Mouse (Mus musculus) neural tube, embryonic 12.5 days (tissue): ENCODE measurements around the gene Adgrl2. TPM values are rescaled to one million over a fixed set of nuclear protein-coding genes. Genes with fewer than 3 reads are reported as not detected.

Experiments used
- ATAC-seq: fragments of 200-750 bp; cut with Nextera tagmentation; 2 replicates; pipeline ENCODE4 v1.8.0; 2017; ENCODE audit warnings: low read depth, mild to moderate bottlenecking, moderate TSS enrichment, moderate library complexity; ENCODE audit not compliant: low FRiP score
- H3K27ac ChIP-seq: fragments of 300-500 bp; sonication (generic); 2 replicates; pipeline ENCODE4 v1.5.1; 2016
- H3K27me3 ChIP-seq: fragments of 300-500 bp; sonication (generic); replicated peaks from 2 replicates; pipeline ENCODE4 v1.6.1; 2016; ENCODE audit warnings: mild to moderate bottlenecking
- H3K36me3 ChIP-seq: fragments of 300-500 bp; sonication (generic); 2 replicates; pipeline ENCODE4 v1.6.1; 2016; ENCODE audit warnings: mild to moderate bottlenecking
- H3K4me1 ChIP-seq: fragments of 300-500 bp; sonication (generic); 2 replicates; pipeline ENCODE4 v1.6.1; 2016
- H3K4me2 ChIP-seq: fragments of 300-500 bp; sonication (generic); replicated peaks from 2 replicates; pipeline ENCODE4 v1.6.1; 2016; ENCODE audit warnings: mild to moderate bottlenecking
- H3K4me3 ChIP-seq: fragments of 300-500 bp; sonication (generic); 2 replicates; pipeline ENCODE4 v1.5.1; 2016
- H3K9ac ChIP-seq: fragments of 300-500 bp; sonication (generic); 2 replicates; pipeline ENCODE4 v1.6.1; 2016; ENCODE audit warnings: mild to moderate bottlenecking
- H3K9me3 ChIP-seq: fragments of 300-500 bp; sonication (generic); 2 replicates; pipeline ENCODE4 v1.6.1; 2016; ENCODE audit warnings: mild to moderate bottlenecking
- WGBS: fragments of 180-500 bp; shearing (Covaris S2); methylation state at CpG from one replicate; pipeline ENCODE4 v1.1.7; 2016; 5-methylcytosine and 5-hydroxymethylcytosine counted together
- polyA plus RNA-seq: library from polyadenylated mRNA; unstranded; fragments of >200 nt; fragmentation: Nextera tagmentation; extraction: Ambion mirVana; gene quantifications from 2 replicates; pipeline ENCODE4 v1.2.1, GENCODE M21; 2016

Gene Adgrl2
- polyA plus RNA-seq, 1 experiment from 2014 or later, result 102 TPM

DNA sequence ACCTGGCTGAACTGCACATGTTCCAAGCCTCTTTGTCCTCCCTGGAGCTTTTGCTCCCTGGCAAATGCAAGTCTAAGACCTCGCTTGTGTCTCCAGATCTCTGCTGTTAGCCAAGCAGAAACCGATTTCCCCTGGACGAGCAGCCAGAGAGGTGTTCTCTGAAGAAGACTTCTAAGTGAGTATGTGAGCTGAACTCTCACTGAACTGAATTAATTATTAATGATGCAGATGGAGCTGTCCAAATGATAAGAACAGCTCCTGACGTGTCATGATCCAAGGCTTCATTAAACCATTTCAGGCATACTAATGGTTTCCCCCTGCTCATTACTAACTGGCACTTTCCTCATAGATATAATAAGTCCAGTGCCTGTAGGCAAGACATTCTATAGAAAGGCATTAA is 158.4 kb downstream of the Adgrl2 start:
- Histone ChIP-seq H3K4me2 (no peak overlapping the region), H3K36me3 (peaks cover 35% of the 10 kb centered on the region), H3K9ac (no peak overlapping the region), H3K9me3 (no peaks in the 10 kb centered on the region), H3K4me3 (no peak overlapping the region), H3K27me3 (no peaks in the 10 kb centered on the region), H3K27ac (no peak overlapping the region), H3K4me1 (no peaks in the 10 kb centered on the region)
- 80% methylated on average over 4 of the region's 4 CpGs for WGBS
- no peak for ATAC-seq

DNA sequence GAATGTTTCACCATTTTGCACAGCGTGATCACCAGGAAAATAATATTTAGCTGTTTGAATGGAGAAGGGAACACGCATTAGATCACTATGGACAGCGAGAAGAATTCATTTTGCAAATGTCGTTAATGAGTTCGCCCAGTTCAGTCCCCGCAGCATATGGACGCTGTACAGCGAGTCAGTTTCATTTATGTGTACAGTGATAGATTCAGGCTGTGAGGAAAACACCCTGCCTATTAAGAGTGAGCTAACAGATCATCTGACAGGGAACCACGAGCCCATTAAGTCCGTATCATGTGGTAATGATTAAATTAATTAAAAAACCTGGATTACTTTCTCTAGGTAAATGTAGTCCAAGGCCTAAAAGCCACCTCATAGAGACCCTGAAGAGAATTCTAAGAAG is 161.8 kb downstream of the Adgrl2 start:
- Histone ChIP-seq H3K9me3 (no peaks in the 10 kb centered on the region), H3K4me3 (no peak overlapping the region), H3K4me1 (no peaks in the 10 kb centered on the region), H3K27me3 (no peaks in the 10 kb centered on the region), H3K4me2 (no peak overlapping the region), H3K9ac (no peak overlapping the region), H3K27ac (no peak overlapping the region), H3K36me3 (peaks cover 33% of the 10 kb centered on the region)
- no peak for ATAC-seq
- 85% methylated on average over 10 of the region's 10 CpGs for WGBS

DNA sequence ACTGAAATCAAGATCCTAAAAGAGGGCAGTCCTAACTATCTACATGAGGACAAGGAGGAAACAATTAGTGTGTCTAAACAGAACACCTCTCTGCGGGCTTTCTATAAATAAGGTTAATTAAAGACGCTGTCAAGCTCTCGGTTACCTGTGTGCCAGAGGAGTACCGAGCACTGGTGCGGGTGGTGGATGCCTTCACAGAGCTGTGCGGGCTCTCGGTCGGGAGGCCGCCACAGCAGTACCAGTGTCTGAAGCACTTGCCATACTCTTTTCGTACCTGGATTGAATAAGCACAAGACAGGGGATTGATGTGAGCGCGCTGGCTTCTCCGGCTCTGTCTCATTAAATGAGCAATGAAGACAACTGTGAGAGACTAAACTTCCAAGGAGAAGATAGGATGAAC is 166.8 kb downstream of the Adgrl2 start:
- no peak overlapping the region for H3K4me2 ChIP-seq

GRCm38 (mm10) chr3:148821632-148822031 is 168.7 kb downstream of the Adgrl2 start:
- Histone ChIP-seq H3K36me3 (peaks cover 78% of the 10 kb centered on the region), H3K27me3 (no peaks in the 10 kb centered on the region), H3K9me3 (no peaks in the 10 kb centered on the region), H3K27ac (no peak overlapping the region), H3K9ac (no peak overlapping the region), H3K4me2 (no peak overlapping the region), H3K4me1 (no peaks in the 10 kb centered on the region), H3K4me3 (no peak overlapping the region)
- 73% methylated on average over 6 of the region's 6 CpGs for WGBS
- no peak for ATAC-seq

More for the DNA sequence above, 166.8 kb downstream of the Adgrl2 start:
- Histone ChIP-seq H3K27me3 (no peaks in the 10 kb centered on the region), H3K27ac (no peak overlapping the region), H3K4me1 (no peaks in the 10 kb centered on the region), H3K4me3 (no peak overlapping the region), H3K9ac (no peak overlapping the region), H3K36me3 (peaks cover 64% of the 10 kb centered on the region), H3K9me3 (no peaks in the 10 kb centered on the region)
- ATAC-seq, result no peak
- 93% methylated on average over 13 of the region's 13 CpGs for WGBS

GRCm38 (mm10) chr3:148819323-148820046 is 170.9 kb downstream of the Adgrl2 start:
- Histone ChIP-seq H3K27me3 (no peaks in the 10 kb centered on the region), H3K4me3 (no peak overlapping the region), H3K9me3 (no peaks in the 10 kb centered on the region), H3K27ac (no peak overlapping the region), H3K36me3 (peaks cover 69% of the 10 kb centered on the region), H3K4me2 (no peak overlapping the region), H3K9ac (no peak overlapping the region), H3K4me1 (no peaks in the 10 kb centered on the region)
- WGBS, result 90% methylated on average over 33 of the region's 33 CpGs
- no peak for ATAC-seq

- no peaks in the 10 kb centered on the region for H3K27me3 ChIP-seq
- no peak overlapping the region for H3K9ac ChIP-seq
- peaks cover 59% of the 10 kb centered on the region for H3K36me3 ChIP-seq
- H3K4me3 ChIP-seq, result no peak overlapping the region
- 89% methylated on average over 6 of the region's 6 CpGs for WGBS
- no peak overlapping the region for H3K27ac ChIP-seq
- H3K4me2 ChIP-seq, result no peak overlapping the region
- ATAC-seq, result no peak
- H3K4me1 ChIP-seq, result no peaks in the 10 kb centered on the region
- no peaks in the 10 kb centered on the region for H3K9me3 ChIP-seq
Observed at GRCm38 (mm10) chr3:148818414-148819105, 171.8 kb downstream of the Adgrl2 start.

DNA sequence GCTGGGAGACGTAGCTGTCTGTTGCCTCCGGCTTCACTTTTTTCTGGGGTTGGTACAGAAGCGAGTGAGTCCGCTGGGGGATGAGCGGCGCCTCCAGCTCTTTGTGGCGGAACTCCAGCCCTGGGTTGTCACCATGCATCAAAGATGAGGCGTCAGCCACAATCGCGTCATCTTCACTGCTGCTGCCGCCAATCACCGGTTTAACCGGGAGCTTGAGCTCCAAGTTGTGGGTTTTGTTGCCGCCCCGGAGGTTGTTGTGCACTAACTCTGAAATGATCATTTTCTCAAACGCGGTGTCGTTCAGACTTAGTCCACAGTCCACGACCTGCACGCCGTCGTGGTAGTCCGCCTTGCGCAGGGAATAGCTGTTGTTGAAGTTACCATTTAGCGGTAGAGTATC is 172.9 kb downstream of the Adgrl2 start:
- no peak for ATAC-seq
- Histone ChIP-seq H3K27ac (no peak overlapping the region), H3K9ac (no peak overlapping the region), H3K4me1 (no peaks in the 10 kb centered on the region), H3K4me2 (no peak overlapping the region), H3K4me3 (no peak overlapping the region), H3K36me3 (peaks cover 49% of the 10 kb centered on the region), H3K9me3 (no peaks in the 10 kb centered on the region), H3K27me3 (no peaks in the 10 kb centered on the region)
- WGBS, result 96% methylated on average over 25 of the region's 25 CpGs

GRCm38 (mm10) chr3:148813121-148813520 is 177.2 kb downstream of the Adgrl2 start:
- H3K27me3 ChIP-seq, result no peaks in the 10 kb centered on the region
- H3K27ac ChIP-seq, result no peak overlapping the region
- no peak overlapping the region for H3K4me3 ChIP-seq
- no peaks in the 10 kb centered on the region for H3K9me3 ChIP-seq
- H3K36me3 ChIP-seq, result peaks cover 23% of the 10 kb centered on the region
- H3K4me1 ChIP-seq, result no peaks in the 10 kb centered on the region
- no peak overlapping the region for H3K9ac ChIP-seq
- WGBS, result 66% methylated on average over 6 of the region's 6 CpGs
- ATAC-seq, result no peak
- no peak overlapping the region for H3K4me2 ChIP-seq

GRCm38 (mm10) chr3:148812059-148812458 is 178.3 kb downstream of the Adgrl2 start:
- no peak for ATAC-seq

DNA sequence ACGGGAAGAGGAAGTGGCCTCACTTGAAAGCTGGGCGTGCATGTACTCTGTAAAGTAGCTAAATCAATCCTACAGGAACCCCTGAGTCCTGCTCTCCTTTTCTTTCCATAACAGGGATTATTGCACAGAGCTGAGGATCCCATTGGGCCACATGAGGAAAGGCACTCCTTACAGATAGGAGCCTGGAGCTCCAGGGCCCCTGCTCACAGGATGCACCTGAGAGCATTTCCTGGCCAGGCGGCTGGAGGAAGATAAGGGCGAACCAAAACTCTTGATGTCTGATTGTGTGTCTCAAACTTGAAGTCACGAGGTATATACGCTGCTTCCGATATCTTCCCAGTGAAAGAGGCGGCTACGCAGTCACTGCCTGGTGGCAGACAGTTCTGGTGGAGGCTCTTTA is 183.4 kb downstream of the Adgrl2 start:
- H3K9ac ChIP-seq, result no peak overlapping the region
- no peak overlapping the region for H3K4me3 ChIP-seq
- H3K9me3 ChIP-seq, result no peaks in the 10 kb centered on the region
- WGBS, result 94% methylated on average over 9 of the region's 9 CpGs
- no peaks in the 10 kb centered on the region for H3K36me3 ChIP-seq
- H3K27ac ChIP-seq, result no peak overlapping the region
- no peaks in the 10 kb centered on the region for H3K4me1 ChIP-seq
- ATAC-seq, result no peak
- H3K27me3 ChIP-seq, result no peaks in the 10 kb centered on the region
- H3K4me2 ChIP-seq, result no peak overlapping the region

More at GRCm38 (mm10) chr3:148812059-148812458, 178.3 kb downstream of the Adgrl2 start:
- WGBS, result 40% methylated on average over 1 of the region's 1 CpGs
- no peak overlapping the region for H3K9ac ChIP-seq
- no peak overlapping the region for H3K27ac ChIP-seq
- no peaks in the 10 kb centered on the region for H3K4me1 ChIP-seq
- H3K36me3 ChIP-seq, result peaks cover 14% of the 10 kb centered on the region
- H3K4me2 ChIP-seq, result no peak overlapping the region
- H3K9me3 ChIP-seq, result no peaks in the 10 kb centered on the region
- H3K4me3 ChIP-seq, result no peak overlapping the region
- no peaks in the 10 kb centered on the region for H3K27me3 ChIP-seq

DNA sequence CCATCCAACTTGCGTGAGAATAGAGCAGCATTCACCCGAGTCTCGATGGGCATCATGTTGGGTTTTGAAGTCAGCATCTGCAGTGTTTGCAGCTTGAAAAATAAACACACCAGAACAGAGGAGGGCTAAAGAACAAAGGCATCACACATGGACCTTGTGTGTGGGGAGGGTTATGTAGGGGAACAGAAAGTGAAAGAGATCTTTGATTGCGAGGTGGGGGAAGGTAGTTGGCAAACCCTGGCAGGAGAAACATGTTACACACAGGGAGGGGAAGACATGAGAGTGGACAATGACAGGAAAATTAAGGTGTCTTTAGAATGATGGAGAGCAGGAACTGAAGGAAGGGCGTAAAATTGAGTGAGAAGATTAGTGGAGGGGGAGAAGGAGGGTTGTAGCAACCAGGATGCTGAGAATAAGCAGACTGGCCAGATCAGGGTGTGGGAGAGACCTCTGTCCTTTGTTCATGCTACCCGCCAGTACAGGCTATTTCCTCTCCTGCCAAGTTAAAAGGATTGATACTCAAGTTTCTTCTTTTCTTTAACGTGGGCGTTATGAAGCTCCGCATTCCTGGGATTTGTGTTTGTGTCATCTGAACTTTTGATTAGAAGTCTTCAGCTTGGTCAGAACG is 197.0 kb downstream of the Adgrl2 start:
- H3K9me3 ChIP-seq, result no peaks in the 10 kb centered on the region
- H3K4me2 ChIP-seq, result no peak overlapping the region
- no peaks in the 10 kb centered on the region for H3K27me3 ChIP-seq
- no peaks in the 10 kb centered on the region for H3K36me3 ChIP-seq
- H3K4me1 ChIP-seq, result no peaks in the 10 kb centered on the region
- ATAC-seq, result no peak
- 76% methylated on average over 10 of the region's 10 CpGs for WGBS
- no peak overlapping the region for H3K4me3 ChIP-seq
- no peak overlapping the region for H3K27ac ChIP-seq
- no peak overlapping the region for H3K9ac ChIP-seq

DNA sequence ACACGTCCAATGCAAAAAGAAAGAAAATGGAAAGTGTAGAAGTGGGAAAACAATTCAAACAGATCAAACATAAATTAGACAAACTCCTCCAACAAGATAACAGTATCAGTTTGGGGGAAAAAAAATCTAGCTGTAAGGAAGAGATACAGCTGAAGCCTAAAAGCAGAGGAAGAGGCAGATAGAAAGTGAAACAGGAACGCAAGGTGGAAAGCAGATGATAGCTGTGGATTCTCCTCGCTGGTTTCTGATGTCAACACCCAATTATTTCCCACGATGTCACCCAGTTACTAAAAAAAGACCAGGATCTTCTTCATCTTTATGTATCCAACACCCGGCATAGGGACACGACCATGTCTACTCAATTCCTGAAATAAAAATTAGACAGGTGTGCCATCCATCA is 220.0 kb downstream of the Adgrl2 start:
- 93% methylated on average over 6 of the region's 6 CpGs for WGBS
- no peaks in the 10 kb centered on the region for H3K27me3 ChIP-seq
- no peak overlapping the region for H3K4me3 ChIP-seq
- H3K9ac ChIP-seq, result no peak overlapping the region
- H3K27ac ChIP-seq, result no peak overlapping the region
- no peaks in the 10 kb centered on the region for H3K9me3 ChIP-seq
- ATAC-seq, result no peak
- H3K4me1 ChIP-seq, result 0 out of 2 replicates have a peak, but pooled peaks cover 3% of the 10 kb centered on the region
- H3K36me3 ChIP-seq, result no peaks in the 10 kb centered on the region
- H3K4me2 ChIP-seq, result no peak overlapping the region
